Mouse (Mus musculus) liver, postnatal 0 days (tissue): ENCODE measurements around the gene Kirrel3.

ENCODE experiments used
- CTCF ChIP-seq: sonication (generic); IDR thresholded peaks from 2 replicates; pipeline ENCODE4 v1.5.1; 2016; ENCODE audit warnings: antibody characterized with exemption, low read depth
- EP300 ChIP-seq: IDR thresholded peaks from 2 replicates; pipeline ENCODE4 v1.6.1; 2016; ENCODE audit warnings: antibody characterized with exemption, low read depth, mild to moderate bottlenecking

- TF ChIP-seq CTCF (no peak), EP300 (no peak)
Observed at GRCm38 (mm10) chr9:34843275-34843965, 357.7 kb downstream of the Kirrel3 start.
